Comparison of ENCODE assay signal across 8 mouse cellular contexts in genomic region chrX:60404668-60405044, GRCm38 (mm10).
A peak's percentile ranks its signal among the peaks of the same experiment; 100 is the strongest.
DNase-seq lines count a peak whose midpoint lies in the region; ATAC-seq and TF ChIP-seq lines count a peak whose summit lies in the region.

No protein-coding gene starts in this region.

- peak; percentile 37 for TF ChIP-seq CTCF in C2C12 (IDR thresholded peaks at IDR 0.05; ENCODE audit: control insufficient read depth, insufficient read depth, insufficient read length)
- peak; percentile 52 for TF ChIP-seq CTCF in bone marrow, adult 2 months (IDR thresholded peaks at IDR 0.05; ENCODE audit: control insufficient read depth, insufficient read depth, low read length)

- peak overlapping the region; percentile 89 for H3K9ac ChIP-seq in embryonic facial prominence, embryonic 14.5 days (ENCODE audit: low read depth, low read length)
- H3K9ac ChIP-seq in midbrain, embryonic 13.5 days (replicated peaks) = peak overlapping the region; percentile 83

- no peaks in the 10 kb centered on the region for H3K4me1 ChIP-seq in bone marrow, adult 2 months (ENCODE audit: control insufficient read depth, insufficient read depth, low read length)
- no peaks in the 10 kb centered on the region for H3K4me1 ChIP-seq in embryonic facial prominence, embryonic 14.5 days (ENCODE audit: control insufficient read depth, insufficient read depth, low read length)
- 0 out of 2 replicates have a peak, but pooled peaks cover 2% of the 10 kb centered on the region for H3K4me1 ChIP-seq in limb, embryonic 10.5 days
- H3K4me1 ChIP-seq in midbrain, embryonic 13.5 days (replicated peaks) = peaks cover 14% of the 10 kb centered on the region

- H3K9me3 ChIP-seq in embryonic facial prominence, embryonic 14.5 days (ENCODE audit: control insufficient read depth, low read length) = no peaks in the 10 kb centered on the region
- no peaks in the 10 kb centered on the region for H3K9me3 ChIP-seq in limb, embryonic 10.5 days (replicated peaks)
- H3K9me3 ChIP-seq in midbrain, embryonic 13.5 days = no peaks in the 10 kb centered on the region

- peak overlapping the region; percentile 37 for H3K4me3 ChIP-seq in C2C12 (ENCODE audit: insufficient read depth, poor library complexity, severe bottlenecking)
- peak overlapping the region; percentile 76 for H3K4me3 ChIP-seq in bone marrow, adult 2 months (replicated peaks; ENCODE audit: control insufficient read depth, low read depth, low read length)
- peak overlapping the region; percentile 61 for H3K4me3 ChIP-seq in embryonic facial prominence, embryonic 14.5 days (ENCODE audit: low read depth, low read length)
- peak overlapping the region; percentile 68 for H3K4me3 ChIP-seq in limb, embryonic 10.5 days
- peak overlapping the region; percentile 68 for H3K4me3 ChIP-seq in midbrain, embryonic 13.5 days (replicated peaks)

- peak overlapping the region; percentile 89 for H3ac ChIP-seq in C2C12 (ENCODE audit: control insufficient read depth, insufficient read length, low read depth)

- H3K79me3 ChIP-seq in C2C12 (ENCODE audit: low read depth) = peaks cover 5% of the 10 kb centered on the region

- 13% methylated on average over 17 of the region's 17 CpGs for WGBS in bone marrow, adult 2 months
- WGBS in embryonic facial prominence, embryonic 14.5 days = 28% methylated on average over 12 of the region's 17 CpGs
- 12% methylated on average over 17 of the region's 17 CpGs for WGBS in limb, embryonic 10.5 days
- 17% methylated on average over 17 of the region's 17 CpGs for WGBS in midbrain, embryonic 13.5 days

- peak; percentile 95 for DNase-seq in embryonic facial prominence, embryonic 14.5 days (ENCODE audit: low spot score)
- peak; percentile 91 to 94 for DNase-seq in heart, adult 18-20 months
- DNase-seq in kidney, adult 18-20 months = peak; percentile 87
- peak; percentile 81 for DNase-seq in limb, embryonic 10.5 days (ENCODE audit: low spot score)
- DNase-seq in spleen, postnatal 14 days (ENCODE audit: low spot score in 2 of 2) = peak; percentile 68 to 79

- H3K79me2 ChIP-seq in C2C12 (ENCODE audit: control insufficient read depth, insufficient read depth) = peaks cover 8% of the 10 kb centered on the region

- no peaks in the 10 kb centered on the region for H3K27me3 ChIP-seq in C2C12 (ENCODE audit: control insufficient read depth, insufficient read depth, insufficient read length)
- H3K27me3 ChIP-seq in embryonic facial prominence, embryonic 14.5 days (replicated peaks; ENCODE audit: control insufficient read depth, insufficient read depth, low read length) = no peaks in the 10 kb centered on the region
- H3K27me3 ChIP-seq in limb, embryonic 10.5 days (ENCODE audit: low read depth, poor library complexity, severe bottlenecking) = peaks cover 24% of the 10 kb centered on the region
- H3K27me3 ChIP-seq in midbrain, embryonic 13.5 days = no peaks in the 10 kb centered on the region

- peak; percentile 67 for TF ChIP-seq POLR2A in bone marrow, adult 2 months (IDR thresholded peaks at IDR 0.05; ENCODE audit: borderline replicate concordance, control insufficient read depth, low read depth, low read length)

- H3K36me3 ChIP-seq in C2C12 (ENCODE audit: control insufficient read depth, insufficient read depth) = no peaks in the 10 kb centered on the region
- no peaks in the 10 kb centered on the region for H3K36me3 ChIP-seq in embryonic facial prominence, embryonic 14.5 days (ENCODE audit: control insufficient read depth, insufficient read depth, low read length)
- H3K36me3 ChIP-seq in limb, embryonic 10.5 days = no peaks in the 10 kb centered on the region
- H3K36me3 ChIP-seq in midbrain, embryonic 13.5 days = no peaks in the 10 kb centered on the region

- H3K4me2 ChIP-seq in embryonic facial prominence, embryonic 14.5 days (ENCODE audit: low read depth, low read length) = peak overlapping the region; percentile 39
- H3K4me2 ChIP-seq in midbrain, embryonic 13.5 days (replicated peaks) = peak overlapping the region; percentile 39

- ATAC-seq in embryonic facial prominence, embryonic 14.5 days (ENCODE audit: low read depth) = peak; percentile 97
- peak; percentile 98 for ATAC-seq in midbrain, embryonic 13.5 days

- H3K27ac ChIP-seq in bone marrow, adult 2 months (ENCODE audit: control insufficient read depth, insufficient read depth, low read depth, low read length, poor library complexity) = peak overlapping the region; percentile 99
- peak overlapping the region; percentile 94 for H3K27ac ChIP-seq in embryonic facial prominence, embryonic 14.5 days (replicated peaks; ENCODE audit: low read depth, low read length)
- peak overlapping the region; percentile 97 for H3K27ac ChIP-seq in limb, embryonic 10.5 days
- peak overlapping the region; percentile 95 for H3K27ac ChIP-seq in midbrain, embryonic 13.5 days

TF ChIP-seq in C2C12, 6 proteins besides CTCF, POLR2A, EP300 and RAD21:
- TF ChIP-seq MAX (IDR thresholded peaks at IDR 0.05) (no peak), CEBPB (IDR thresholded peaks at IDR 0.05; ENCODE audit: low read depth) (no peak), FOSL1 (IDR thresholded peaks at IDR 0.05; ENCODE audit: insufficient read depth, low read length, poor library complexity, severe bottlenecking) (no peak), USF1 (IDR thresholded peaks at IDR 0.05; ENCODE audit: low read depth) (no peak), MYOD1 (IDR thresholded peaks at IDR 0.05; ENCODE audit: control insufficient read depth, insufficient read length, low read depth) (no peak), MYOG (IDR thresholded peaks at IDR 0.05; ENCODE audit: control insufficient read depth, extremely low read depth, insufficient read length) (no peak)

Comparison
In these comparisons a context has a peak if more than half of its experiments do, and no peak if none do; other contexts are left out.
1. Peak in every context shown above with its lines: DNase-seq, ATAC-seq, H3K4me3 ChIP-seq and H3K27ac ChIP-seq.